Mouse (Mus musculus) forebrain, embryonic 16.5 days (tissue): ENCODE measurements around the gene Cops3. TPM values are rescaled to one million over a fixed set of nuclear protein-coding genes. Genes with fewer than 3 reads are reported as not detected.
A peak's percentile ranks its signal among the peaks of the same experiment; 100 is the strongest.

Experiments
- ATAC-seq: fragments of 200-750 bp; cut with Nextera tagmentation; 2 replicates; pipeline ENCODE4 v1.8.0; 2017; ENCODE audit warnings: mild to moderate bottlenecking, moderate library complexity
- H3K27ac ChIP-seq: fragments of 300-500 bp; sonication (generic); 2 replicates; pipeline ENCODE4 v1.5.1; 2014; ENCODE audit warnings: low read length, control low read depth
- H3K27me3 ChIP-seq: fragments of 300-500 bp; sonication (generic); replicated peaks from 2 replicates; pipeline ENCODE4 v1.6.1; 2014; ENCODE audit warnings: low read length; ENCODE audit not compliant: control insufficient read depth, insufficient read depth
- H3K36me3 ChIP-seq: fragments of 300-500 bp; sonication (generic); 2 replicates; pipeline ENCODE4 v1.6.1; 2014; ENCODE audit not compliant: control insufficient read depth, insufficient read depth
- H3K4me1 ChIP-seq: fragments of 300-500 bp; sonication (generic); replicated peaks from 2 replicates; pipeline ENCODE4 v1.6.1; 2014; ENCODE audit warnings: low read length; ENCODE audit not compliant: control insufficient read depth, insufficient read depth
- H3K4me2 ChIP-seq: fragments of 300-500 bp; sonication (generic); 2 replicates; pipeline ENCODE4 v1.6.1; 2014; ENCODE audit warnings: mild to moderate bottlenecking, low read length, control low read depth
- H3K4me3 ChIP-seq: fragments of 300-500 bp; sonication (generic); replicated peaks from 2 replicates; pipeline ENCODE4 v1.5.1; 2014; ENCODE audit warnings: mild to moderate bottlenecking, low read length, control low read depth
- H3K9ac ChIP-seq: fragments of 300-500 bp; sonication (generic); replicated peaks from 2 replicates; pipeline ENCODE4 v1.6.1; 2014; ENCODE audit warnings: low read depth, low read length, control low read depth
- H3K9me3 ChIP-seq: fragments of 300-500 bp; sonication (generic); 2 replicates; pipeline ENCODE4 v1.6.1; 2016; ENCODE audit warnings: low read length; ENCODE audit not compliant: control insufficient read depth
- WGBS: fragments of 180-500 bp; shearing (Covaris S2); extraction: QIAGEN DNeasy Blood & Tissue Kit; methylation state at CpG from one replicate; pipeline ENCODE4 v1.1.7; 2014; 5-methylcytosine and 5-hydroxymethylcytosine counted together
- polyA plus RNA-seq: library from polyadenylated mRNA; unstranded; fragments of >200 nt; fragmentation: Nextera tagmentation; extraction: Ambion mirVana; gene quantifications from 2 replicates; pipeline ENCODE4 v1.2.1, GENCODE M21; 2015

Gene Cops3
- polyA plus RNA-seq, 1 experiment from 2014 or later, result 200 TPM

- H3K4me1 ChIP-seq, result peaks cover 9% of the 10 kb centered on the region
- no peak overlapping the region for H3K4me3 ChIP-seq
- H3K9ac ChIP-seq, result no peak overlapping the region
- no peak for ATAC-seq
- peaks cover 11% of the 10 kb centered on the region for H3K36me3 ChIP-seq
- H3K4me2 ChIP-seq, result no peak overlapping the region
- no peaks in the 10 kb centered on the region for H3K27me3 ChIP-seq
- WGBS, result 98% methylated on average over 2 of the region's 2 CpGs
- H3K9me3 ChIP-seq, result no peaks in the 10 kb centered on the region
- H3K27ac ChIP-seq, result no peak overlapping the region
These were observed 34.0 kb downstream of the Cops3 start for GRCm38 (mm10) chr11:59805656-59806055.

DNA sequence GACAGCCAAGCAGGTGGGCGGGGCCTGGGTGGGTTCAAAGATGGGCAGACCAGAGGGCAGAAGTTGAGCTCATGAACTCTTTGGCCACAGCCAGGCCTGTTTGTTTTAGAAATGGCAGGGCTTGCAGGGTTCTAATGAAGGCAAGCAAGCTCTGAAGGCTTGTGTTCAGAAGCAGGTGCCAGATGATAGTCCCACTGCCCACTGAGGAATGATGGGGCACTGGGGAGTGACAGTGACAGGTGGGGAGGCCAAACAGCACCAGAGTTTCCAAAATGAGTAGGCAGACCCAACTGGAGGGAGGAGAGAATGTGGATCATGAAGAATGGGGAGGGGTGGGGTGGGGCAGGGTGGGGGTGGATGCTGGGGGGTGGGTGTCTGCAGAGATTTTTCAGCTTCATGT lies 34.4 kb downstream of the Cops3 start:
- H3K4me3 ChIP-seq, result no peak overlapping the region
- no peaks in the 10 kb centered on the region for H3K9me3 ChIP-seq
- peaks cover 9% of the 10 kb centered on the region for H3K4me1 ChIP-seq
- peaks cover 15% of the 10 kb centered on the region for H3K36me3 ChIP-seq
- no peak for ATAC-seq
- H3K4me2 ChIP-seq, result no peak overlapping the region
- H3K9ac ChIP-seq, result no peak overlapping the region
- WGBS, result 92% methylated on average over 1 of the region's 1 CpGs
- H3K27me3 ChIP-seq, result no peaks in the 10 kb centered on the region
- H3K27ac ChIP-seq, result no peak overlapping the region

- Histone ChIP-seq H3K4me3 (no peak overlapping the region), H3K27me3 (no peaks in the 10 kb centered on the region), H3K27ac (no peak overlapping the region), H3K36me3 (peaks cover 21% of the 10 kb centered on the region), H3K9ac (no peak overlapping the region), H3K9me3 (no peaks in the 10 kb centered on the region), H3K4me1 (peaks cover 9% of the 10 kb centered on the region), H3K4me2 (no peak overlapping the region)
- no peak for ATAC-seq
- WGBS, result 93% methylated on average over 22 of the region's 22 CpGs
These were observed 35.1 kb downstream of the Cops3 start for GRCm38 (mm10) chr11:59804409-59805110.

- no peaks in the 10 kb centered on the region for H3K27me3 ChIP-seq
- ATAC-seq, result no peak
- no peak overlapping the region for H3K4me2 ChIP-seq
- H3K27ac ChIP-seq, result no peak overlapping the region
- WGBS, result 92% methylated on average over 14 of the region's 14 CpGs
- H3K4me3 ChIP-seq, result no peak overlapping the region
- peaks cover 31% of the 10 kb centered on the region for H3K36me3 ChIP-seq
- H3K9ac ChIP-seq, result no peak overlapping the region
- peaks cover 2% of the 10 kb centered on the region for H3K4me1 ChIP-seq
- H3K9me3 ChIP-seq, result no peaks in the 10 kb centered on the region
These were observed 36.1 kb downstream of the Cops3 start for GRCm38 (mm10) chr11:59803516-59803915.

DNA sequence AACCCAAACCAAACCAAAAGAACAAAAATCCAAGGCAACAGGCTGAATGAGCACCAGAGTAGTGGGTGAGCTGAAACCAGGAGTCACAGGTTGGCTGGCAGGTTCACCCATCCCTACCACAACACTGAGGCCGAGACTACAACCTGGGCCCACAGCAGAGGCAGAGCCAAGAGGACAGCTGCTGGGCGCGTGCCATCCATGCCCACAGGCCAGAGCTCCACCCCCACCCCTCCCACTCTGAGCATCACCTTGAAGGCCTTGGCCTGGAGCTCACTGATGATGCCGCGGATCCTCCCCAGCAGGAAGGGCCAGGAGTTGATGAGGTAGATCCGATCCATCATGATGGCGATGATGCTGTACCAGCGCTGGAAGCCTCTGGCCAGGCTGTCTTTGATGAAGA lies 37.8 kb downstream of the Cops3 start:
- WGBS, result 96% methylated on average over 8 of the region's 8 CpGs
- no peak overlapping the region for H3K27ac ChIP-seq
- H3K9me3 ChIP-seq, result no peaks in the 10 kb centered on the region
- no peaks in the 10 kb centered on the region for H3K4me1 ChIP-seq
- H3K4me3 ChIP-seq, result no peak overlapping the region
- H3K27me3 ChIP-seq, result no peaks in the 10 kb centered on the region
- no peak overlapping the region for H3K9ac ChIP-seq
- H3K36me3 ChIP-seq, result peaks cover 42% of the 10 kb centered on the region
- ATAC-seq, result no peak
- H3K4me2 ChIP-seq, result no peak overlapping the region

DNA sequence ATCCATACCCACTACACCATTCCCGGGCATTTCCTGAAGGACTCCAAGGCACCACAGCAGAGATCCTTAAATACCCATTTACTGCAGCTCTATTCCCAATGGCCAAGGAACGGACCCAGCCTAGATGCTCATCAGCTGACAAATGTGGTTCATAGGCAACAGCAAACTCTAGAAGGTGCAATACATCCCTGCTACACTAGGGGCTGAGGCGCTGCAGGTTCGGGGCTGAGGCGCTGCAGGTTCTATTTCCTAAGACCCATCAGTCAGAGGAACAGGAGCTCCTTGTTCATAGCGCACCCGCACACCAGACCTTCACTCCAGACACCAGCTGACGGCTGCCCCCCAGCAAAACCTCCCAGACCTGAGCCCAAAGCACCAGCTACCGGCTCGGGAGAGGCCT lies 39.2 kb downstream of the Cops3 start:
- WGBS, result 95% methylated on average over 10 of the region's 10 CpGs
- H3K27me3 ChIP-seq, result no peaks in the 10 kb centered on the region
- H3K9me3 ChIP-seq, result no peaks in the 10 kb centered on the region
- ATAC-seq, result no peak
- no peak overlapping the region for H3K4me2 ChIP-seq
- no peaks in the 10 kb centered on the region for H3K4me1 ChIP-seq
- no peak overlapping the region for H3K27ac ChIP-seq
- no peak overlapping the region for H3K4me3 ChIP-seq
- H3K9ac ChIP-seq, result no peak overlapping the region
- H3K36me3 ChIP-seq, result peaks cover 47% of the 10 kb centered on the region

- H3K27me3 ChIP-seq, result no peaks in the 10 kb centered on the region
- H3K9me3 ChIP-seq, result no peaks in the 10 kb centered on the region
- no peaks in the 10 kb centered on the region for H3K4me1 ChIP-seq
- no peak for ATAC-seq
- H3K9ac ChIP-seq, result no peak overlapping the region
- no peak overlapping the region for H3K4me3 ChIP-seq
- peaks cover 41% of the 10 kb centered on the region for H3K36me3 ChIP-seq
- no peak overlapping the region for H3K4me2 ChIP-seq
- 91% methylated on average over 6 of the region's 6 CpGs for WGBS
- H3K27ac ChIP-seq, result no peak overlapping the region
These were observed 46.2 kb downstream of the Cops3 start for GRCm38 (mm10) chr11:59793390-59793789.

GRCm38 (mm10) chr11:59789311-59789710 lies 50.3 kb downstream of the Cops3 start:
- Histone ChIP-seq H3K27ac (no peak overlapping the region), H3K36me3 (peaks cover 21% of the 10 kb centered on the region), H3K9me3 (no peaks in the 10 kb centered on the region), H3K4me1 (peaks cover 6% of the 10 kb centered on the region; the same call in 1 of the 2 replicates), H3K4me3 (no peak overlapping the region), H3K27me3 (no peaks in the 10 kb centered on the region), H3K9ac (no peak overlapping the region), H3K4me2 (no peak overlapping the region)
- WGBS, result 96% methylated on average over 1 of the region's 1 CpGs
- ATAC-seq, result no peak

DNA sequence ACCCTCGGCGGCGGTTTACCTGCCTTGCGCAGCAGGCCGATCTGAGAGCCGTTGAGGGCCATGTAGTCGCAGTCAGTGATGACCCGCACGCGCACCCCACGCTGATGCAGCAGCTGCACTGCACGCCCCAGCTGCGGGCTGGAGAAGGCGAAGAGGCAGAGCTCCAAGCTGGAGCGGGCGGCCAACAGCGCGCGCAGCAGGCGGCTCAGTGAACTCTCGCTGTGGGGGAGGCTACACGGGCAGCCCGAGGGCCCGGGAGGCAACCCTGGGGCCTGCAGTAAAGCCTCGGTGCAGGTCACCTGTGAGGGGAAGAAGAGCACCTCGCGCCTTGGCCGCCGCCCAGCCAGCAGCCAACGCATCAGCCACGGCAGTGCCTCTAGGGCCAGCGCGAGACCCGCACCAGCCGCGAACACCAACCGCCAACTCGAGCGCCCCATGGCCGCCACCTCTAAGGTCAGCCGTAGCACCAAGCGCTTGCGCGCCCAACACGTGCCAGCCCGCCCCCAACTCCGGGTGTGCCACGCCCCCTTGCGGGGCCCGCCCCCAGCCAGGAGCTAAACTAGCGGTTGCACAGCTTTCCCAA lies 52.3 kb downstream of the Cops3 start, which contains the start of gene Pld6:
Gene Pld6, minus strand, starts transcription at position 447 of the 583 bp plus-strand sequence.
- Histone ChIP-seq H3K36me3 (peaks cover 8% of the 10 kb centered on the region), H3K4me2 (peak within 1 kb of the TSS; percentile 52), H3K9ac (peak within 1 kb of the TSS; percentile 28), H3K27me3 (no peaks in the 10 kb centered on the region), H3K9me3 (no peaks in the 10 kb centered on the region), H3K4me3 (peak within 1 kb of the TSS; percentile 43), H3K4me1 (peaks cover 6% of the 10 kb centered on the region; the same call in 1 of the 2 replicates), H3K27ac (no peak within 1 kb of the TSS)
- WGBS, result under 1% methylated on average over 51 of the region's 51 CpGs
- ATAC-seq, result peak; percentile 82
